Mouse (Mus musculus) left cerebral cortex, postnatal 14 days (tissue): Measurements from ENCODE around the gene Olfr98. TPM values are rescaled to one million over a fixed set of nuclear protein-coding genes. Genes with fewer than 3 reads are reported as not detected.
"Not testable (repeated sequence)": the region's sequence is repeated elsewhere in the genome, so short reads cannot be mapped to it uniquely, and the experiment has no call there.

ENCODE experiments used
- DNase-seq, 2 experiments: peaks; one replicate each; pipeline ENCODE4 v3.0.0; 2021 to 2022; ENCODE audit warnings: low spot score in 2 of 2, mixed read lengths in 1 of 2
- intact Hi-C: fragments of 180-260 bp; cut with DNase I; formaldehyde crosslinking; loops from one replicate; pipeline ENCODE4 v1.15.1; 2025
- long read RNA-seq, 2 experiments: library from polyadenylated mRNA; stranded (forward); transcript quantifications; one replicate each; pipeline ENCODE4 v2.0.0; 2021
- total RNA-seq, 2 experiments: library from RNA; stranded (reverse); gene quantifications; 2 replicates each; pipeline ENCODE4 v1.2.3; 2021

Gene Olfr98
- total RNA-seq = not detected
- long read RNA-seq, experiment 1 = 0 reads
- long read RNA-seq, experiment 2 = 0 reads

DNA sequence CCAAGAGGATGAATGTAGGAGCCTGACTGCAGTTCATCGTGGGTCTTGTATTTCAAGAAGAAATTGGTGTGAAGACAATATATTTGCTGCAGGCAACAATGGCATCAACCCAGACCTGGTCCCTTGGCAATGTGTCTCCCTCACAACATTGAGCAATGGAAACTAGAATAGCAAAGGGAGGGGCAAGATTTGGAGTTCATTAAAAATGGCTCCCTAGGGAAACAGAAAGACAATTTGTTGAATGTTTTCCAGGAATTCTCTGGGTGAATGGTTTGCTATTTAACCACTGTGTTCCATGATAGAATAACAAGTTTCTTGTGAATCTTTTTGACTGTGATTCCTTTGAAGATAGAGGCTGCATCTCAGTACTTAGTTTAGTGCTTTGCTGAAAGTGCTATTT, at the start of gene Olfr98:
TSS of gene Olfr98 (minus strand) at position 124 of the 400 bp plus-strand sequence.
- no peak for DNase-seq
- intact Hi-C loops = no loop called here

DNA sequence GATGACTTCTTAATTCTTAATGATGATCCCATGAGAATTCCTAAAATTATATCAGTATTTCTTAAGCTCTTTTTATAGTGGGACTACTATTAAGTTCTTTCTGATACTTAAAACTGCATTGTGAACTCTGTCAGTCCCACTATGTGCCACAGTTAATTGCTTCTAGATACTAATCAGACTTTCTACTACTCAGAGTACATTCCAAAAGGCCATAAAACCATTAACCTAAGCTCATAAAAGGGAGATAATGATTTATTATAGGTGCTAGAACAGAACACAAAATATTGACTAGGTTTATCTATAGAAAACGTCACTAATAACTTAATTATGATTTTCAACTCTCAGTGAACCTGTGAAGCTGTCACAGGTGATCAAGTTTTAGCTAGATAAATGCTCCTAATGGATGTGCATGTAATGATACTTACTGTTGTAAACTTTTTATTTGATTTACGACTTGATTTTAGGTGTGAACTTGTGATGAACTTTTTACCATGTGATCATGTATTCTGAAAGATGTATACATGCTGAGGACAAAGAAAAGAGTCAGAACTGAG, 46.7 kb upstream of the Olfr98 start:
- no peak for DNase-seq
- intact Hi-C loops = no loop called here

- intact Hi-C loops = no loop called here
- peak in 1 of 2 experiments; percentile 5 for DNase-seq
Observed at GRCm38 (mm10) chr17:37308483-37308882, 44.9 kb upstream of the Olfr98 start.

DNA sequence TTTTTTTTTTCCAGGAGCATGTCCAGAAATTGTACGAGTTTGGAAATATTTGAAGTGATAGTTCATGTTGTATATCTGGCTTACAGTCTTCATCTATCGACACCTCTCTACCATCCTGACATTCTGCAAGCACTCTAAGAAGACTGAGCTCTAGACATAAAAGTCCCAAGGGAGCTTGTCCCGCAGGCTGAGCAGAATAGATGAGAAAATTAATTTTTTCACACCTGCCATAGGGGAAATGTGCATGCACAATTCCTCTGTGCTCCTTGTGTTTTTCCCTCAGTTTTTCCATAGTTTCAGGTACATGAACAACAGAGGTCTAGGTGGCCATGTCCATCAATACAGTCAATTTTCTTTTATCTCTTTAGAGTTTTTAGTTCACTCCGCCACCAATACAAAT, 40.7 kb upstream of the Olfr98 start, which contains the start of gene Olfr101:
TSS of gene Olfr101 (minus strand) at position 101 of the 400 bp plus-strand sequence.
- intact Hi-C loops = no loop called here
- DNase-seq = no peak

DNA sequence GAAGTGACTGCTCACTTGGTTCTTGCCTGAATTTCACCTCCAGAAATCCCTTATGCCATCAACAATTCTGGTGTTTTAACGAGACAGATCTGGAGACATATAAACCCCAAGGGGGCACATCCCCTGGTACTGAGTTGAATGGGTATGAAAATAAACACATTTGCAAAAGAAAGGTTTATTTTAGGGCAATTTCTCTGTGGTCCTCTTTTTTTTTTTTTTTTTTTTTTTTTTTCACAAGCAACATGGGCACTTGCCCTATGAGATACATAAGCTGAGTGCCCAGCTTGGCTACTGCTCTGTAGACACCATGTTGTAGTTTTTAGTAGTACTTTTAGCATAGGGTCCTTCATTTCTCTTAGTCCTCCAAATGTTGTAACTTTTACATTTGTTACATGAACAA, 19.8 kb upstream of the Olfr98 start, which contains the start of gene Olfr99:
TSS of gene Olfr99 (minus strand) at position 101 of the 400 bp plus-strand sequence.
- DNase-seq = no peak
- intact Hi-C loops = no loop called here

DNA sequence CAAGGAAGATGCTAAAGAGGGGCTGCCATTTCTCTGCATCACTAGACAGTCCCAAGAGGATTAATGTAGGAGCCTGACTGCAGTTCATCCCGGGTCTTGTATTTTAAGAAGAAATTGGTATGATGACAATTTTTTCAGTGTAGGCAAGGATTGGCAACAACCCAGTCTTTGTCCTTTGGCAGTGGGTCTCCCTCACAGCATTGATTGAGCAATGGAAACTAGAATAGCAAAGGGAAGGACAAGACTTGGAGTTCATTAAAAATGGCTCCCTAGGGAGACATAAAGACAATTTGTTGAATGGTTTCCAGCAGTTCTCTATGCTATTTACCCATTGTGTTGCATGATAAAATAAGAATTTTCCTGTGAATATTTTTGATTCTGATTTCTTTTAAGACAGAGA, 16.8 kb upstream of the Olfr98 start:
- no peak for DNase-seq
- intact Hi-C loops = no loop called here

GRCm38 (mm10) chr17:37276573-37276972, 13.0 kb upstream of the Olfr98 start:
- DNase-seq = no peak
- intact Hi-C loops = no loop called here

DNA sequence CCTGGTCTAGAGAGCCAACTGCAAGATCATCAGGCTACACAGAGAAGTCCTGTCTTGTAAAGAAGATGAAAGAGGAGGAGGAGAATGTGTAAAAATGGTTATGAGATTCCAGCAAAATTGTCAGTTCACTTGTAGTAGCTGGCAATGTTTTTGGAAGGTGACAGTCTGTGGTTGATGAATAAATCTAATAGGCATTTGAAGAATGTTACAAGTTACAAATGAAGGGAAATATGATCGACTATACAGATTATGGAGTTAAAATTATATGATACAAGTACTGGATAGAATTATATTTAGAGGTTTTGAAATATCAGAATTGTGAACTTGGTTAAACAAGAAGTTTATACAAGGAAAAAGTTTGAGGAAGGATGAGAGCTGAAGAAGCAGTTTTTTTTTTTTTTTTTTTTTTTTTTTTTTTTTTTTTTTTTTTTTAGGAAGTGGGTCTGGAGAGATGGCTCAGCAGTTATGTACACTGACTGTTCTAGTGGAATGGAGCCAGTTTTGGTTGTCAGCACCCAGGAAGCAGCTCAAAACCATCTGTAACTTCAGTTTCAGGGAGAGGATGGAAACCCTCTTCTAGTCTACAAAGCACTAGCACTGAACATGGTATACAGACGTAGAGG, 12.2 kb upstream of the Olfr98 start:
- DNase-seq = no peak
- intact Hi-C loops = no loop called here

- intact Hi-C loops = no loop called here
- peak; percentile 3 to 5 for DNase-seq
Observed at GRCm38 (mm10) chr17:37270702-37271092, 7.1 kb upstream of the Olfr98 start.

DNA sequence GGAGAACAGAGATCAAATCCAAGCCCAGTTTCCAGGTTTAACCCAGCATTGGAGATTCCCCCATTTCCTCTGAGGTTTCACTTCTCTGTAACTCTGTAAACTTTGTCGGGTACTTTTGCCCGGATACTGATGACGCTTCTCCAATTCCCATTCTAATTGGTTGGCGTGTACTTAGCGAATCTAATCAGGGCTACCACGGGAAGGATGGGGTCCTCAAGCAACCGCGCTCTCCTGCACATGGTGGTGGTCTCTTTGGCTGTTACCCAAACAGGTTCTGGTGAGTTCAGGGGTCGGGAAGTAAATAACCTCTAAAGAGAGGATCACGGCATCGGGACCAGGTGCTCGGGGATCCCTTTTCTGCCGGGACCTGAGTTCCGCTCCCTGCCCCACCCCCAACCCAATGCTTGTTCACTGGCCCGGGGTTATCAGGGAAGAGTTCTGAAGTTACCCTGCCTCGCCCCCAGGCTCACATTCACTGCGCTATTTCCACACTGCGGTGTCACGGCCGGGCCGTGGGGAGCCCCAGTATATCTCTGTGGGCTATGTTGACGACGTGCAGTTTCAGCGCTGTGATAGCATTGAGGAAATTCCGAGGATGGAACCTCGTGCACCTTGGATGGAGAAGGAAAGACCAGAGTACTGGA, 6.6 kb upstream of the Olfr98 start, which contains the start of gene H2-M3:
TSS of gene H2-M3 (plus strand) at position 163 of the 644 bp plus-strand sequence.
- intact Hi-C loops = no loop called here
- DNase-seq = peak; percentile 94 to 96

DNA sequence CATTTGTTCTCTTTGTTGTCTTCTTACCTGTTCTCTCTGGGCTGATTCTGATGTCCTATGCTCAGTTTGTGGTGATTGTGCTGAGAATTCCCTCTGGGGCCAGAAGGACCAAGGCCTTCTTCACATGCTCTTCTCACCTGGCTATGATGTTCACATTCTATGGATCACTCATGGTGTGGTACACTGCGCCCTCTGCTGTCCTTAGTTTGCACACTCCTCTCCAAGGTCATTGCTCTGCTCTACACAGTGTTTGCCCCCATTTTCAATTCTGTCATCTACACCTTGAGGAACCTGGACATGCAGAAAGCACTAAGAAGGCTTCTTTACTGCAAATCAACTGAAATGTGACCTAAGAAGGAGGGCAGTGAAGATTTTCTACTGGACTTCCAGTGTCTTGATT, 13.0 kb downstream of the Olfr98 start:
- DNase-seq = no peak
- intact Hi-C loops = no loop called here

DNA sequence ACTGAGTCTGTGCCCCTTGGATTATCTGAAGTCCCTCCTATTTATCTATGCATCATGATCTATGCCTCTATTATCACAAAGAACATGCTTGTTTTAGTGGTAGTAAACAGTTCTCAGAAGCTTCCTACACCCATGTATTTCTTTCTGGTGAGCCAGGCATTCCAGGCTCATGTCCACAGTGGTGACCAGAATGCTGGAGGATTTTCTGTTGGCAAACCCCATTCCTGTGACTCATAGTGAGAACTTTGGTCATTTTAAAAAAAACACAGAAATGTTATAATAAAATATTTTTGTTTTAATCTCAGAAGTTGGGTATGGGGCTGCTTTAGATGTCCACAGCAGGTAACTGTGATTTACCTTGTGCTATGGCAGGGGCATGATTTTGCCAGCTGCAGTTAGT, 14.1 kb downstream of the Olfr98 start:
- DNase-seq = no peak
- intact Hi-C loops = no loop called here

- intact Hi-C loops = no loop called here
- peak; percentile 72 to 76 for DNase-seq
Observed at GRCm38 (mm10) chr17:37246715-37247114, 16.8 kb downstream of the Olfr98 start.

DNA sequence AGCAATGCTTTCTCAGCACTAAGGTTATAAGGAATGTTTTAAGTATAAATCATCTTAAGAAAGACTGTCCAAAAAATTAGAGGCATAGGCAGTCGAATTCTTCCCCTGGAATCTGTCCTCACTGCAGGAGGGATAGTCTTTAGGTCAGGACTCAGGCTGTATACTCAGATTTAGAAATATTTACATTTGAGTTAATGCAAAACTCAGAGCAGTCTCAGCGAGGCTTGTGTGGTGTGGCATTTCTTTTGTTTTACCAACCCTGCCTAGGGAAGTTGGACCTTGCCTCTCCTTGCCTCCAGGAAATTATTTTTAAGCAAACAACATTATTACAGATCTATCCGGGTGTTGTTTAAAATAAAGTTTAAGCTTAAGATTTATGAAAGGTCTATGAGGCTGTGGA, 21.4 kb downstream of the Olfr98 start:
- intact Hi-C loops = no loop called here
- DNase-seq = no peak

DNA sequence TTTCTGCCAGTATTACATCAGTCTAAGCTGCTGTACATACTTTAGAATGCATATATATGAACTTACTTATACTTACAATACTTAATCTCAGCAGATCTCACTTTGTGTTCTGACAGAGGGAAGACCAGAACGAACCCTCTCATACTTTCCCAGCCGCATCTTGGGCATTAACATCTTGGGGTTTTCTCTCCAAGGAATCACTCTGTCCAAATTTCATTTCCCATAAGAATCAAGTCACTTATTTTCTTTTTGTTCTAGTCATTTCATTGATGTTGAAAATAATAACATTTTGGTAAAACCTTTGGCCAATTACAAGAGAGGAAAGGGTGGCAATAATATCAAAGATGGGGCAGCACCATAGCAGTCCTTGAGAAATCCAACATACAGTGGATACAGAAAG, 26.3 kb downstream of the Olfr98 start, which contains the start of gene Olfr97:
TSS of gene Olfr97 (minus strand) at position 101 of the 400 bp plus-strand sequence.
- DNase-seq, intact Hi-C loops: not testable (repeated sequence)

GRCm38 (mm10) chr17:37221879-37222278, 41.7 kb downstream of the Olfr98 start:
- no peak for DNase-seq
- intact Hi-C loops = no loop called here

DNA sequence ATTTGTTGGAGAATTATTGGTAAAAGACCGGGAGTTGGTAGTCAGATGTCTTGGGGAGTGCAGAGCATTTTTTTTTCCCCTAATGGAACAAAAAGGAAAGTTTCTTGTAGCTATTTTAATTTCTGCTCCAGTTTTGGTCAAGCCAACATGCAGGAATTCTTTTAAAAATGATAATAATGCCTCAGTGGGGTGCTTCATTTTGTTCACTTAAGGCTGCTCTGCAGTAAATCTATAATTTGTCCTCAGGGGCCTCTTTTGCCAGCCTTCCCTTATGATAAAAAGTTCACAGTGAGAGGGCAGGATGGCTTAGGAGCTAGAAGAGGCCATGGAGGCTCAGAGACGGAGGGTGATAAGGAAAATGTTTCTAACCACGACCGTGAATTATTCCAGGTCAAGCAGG, 43.7 kb downstream of the Olfr98 start, which contains the start of gene Olfr96:
TSS of gene Olfr96 (plus strand) at position 301 of the 400 bp plus-strand sequence.
- no peak for DNase-seq
- intact Hi-C loops = no loop called here

DNA sequence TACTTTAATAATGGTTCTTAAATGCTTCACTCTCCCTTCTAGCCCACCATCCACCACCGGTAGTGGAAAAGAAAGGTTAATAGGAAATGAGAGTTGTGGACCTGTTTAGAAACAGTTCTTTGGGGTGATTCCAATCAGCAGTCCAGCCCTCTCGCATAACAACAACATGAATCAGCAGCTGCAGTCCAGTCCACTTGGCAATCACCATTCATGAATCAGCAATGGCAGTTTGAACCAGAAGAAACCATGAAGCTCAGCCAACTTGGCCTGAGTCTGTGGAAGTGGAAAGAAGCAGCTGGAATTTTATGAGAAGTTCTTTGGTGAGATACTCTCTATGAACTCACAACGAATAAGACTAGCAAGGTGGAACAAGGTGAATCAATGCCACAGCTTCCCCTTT, 45.1 kb downstream of the Olfr98 start:
- no peak for DNase-seq
- intact Hi-C loops = no loop called here

- intact Hi-C loops = no loop called here
- no peak for DNase-seq
Observed at GRCm38 (mm10) chr17:37213018-37213417, 50.5 kb downstream of the Olfr98 start, which contains the start of gene Olfr95. TSS of gene Olfr95 (minus strand) at chr17:37213118.
